Mouse (Mus musculus) bone marrow, adult 2 months (tissue): ENCODE measurements around the gene Chpf.

Experiments
- CTCF ChIP-seq: fragments of 200-500 bp; IDR thresholded peaks from 2 replicates; pipeline ENCODE4 v1.5.1; 2011; ENCODE audit warnings: low read length, control low read depth; ENCODE audit not compliant: control insufficient read depth, insufficient read depth
- POLR2A ChIP-seq: fragments of 200-500 bp; IDR thresholded peaks from 2 replicates; pipeline ENCODE4 v1.6.1; 2011; ENCODE audit warnings: low read depth, mild to moderate bottlenecking, control low read depth, low read length, borderline replicate concordance; ENCODE audit not compliant: control insufficient read depth

GRCm38 (mm10) chr1:75456746-75457564 lies 22.2 kb downstream of the Chpf start:
- TF ChIP-seq CTCF (peak; percentile 41), POLR2A (no peak)
